Mouse (Mus musculus) kidney, embryonic 16.5 days (tissue): ENCODE results near the gene Neurl4. TPM values are rescaled to one million over a fixed set of nuclear protein-coding genes. Genes with fewer than 3 reads are reported as not detected.
"Not testable (repeated sequence)": the region's sequence is repeated elsewhere in the genome, so short reads cannot be mapped to it uniquely, and the experiment has no call there.

ENCODE experiments used
- ATAC-seq: fragments of 200-750 bp; cut with Nextera tagmentation; 2 replicates; pipeline ENCODE4 v1.8.0; 2017; ENCODE audit warnings: moderate TSS enrichment; ENCODE audit not compliant: low FRiP score, low TSS enrichment
- H3K27ac ChIP-seq: fragments of 300-500 bp; sonication (generic); 2 replicates; pipeline ENCODE4 v1.5.1; 2014; ENCODE audit warnings: low read length
- H3K27me3 ChIP-seq: fragments of 300-500 bp; sonication (generic); 2 replicates; pipeline ENCODE4 v1.6.1; 2014; ENCODE audit warnings: low read length, control low read depth, mixed read lengths; ENCODE audit not compliant: insufficient read depth
- H3K36me3 ChIP-seq: fragments of 300-500 bp; sonication (generic); 2 replicates; pipeline ENCODE4 v1.6.1; 2014; ENCODE audit warnings: low read length, control low read depth, mixed read lengths; ENCODE audit not compliant: insufficient read depth
- H3K4me1 ChIP-seq: fragments of 300-500 bp; sonication (generic); 2 replicates; pipeline ENCODE4 v1.6.1; 2014; ENCODE audit warnings: low read length, control low read depth, mixed read lengths; ENCODE audit not compliant: insufficient read depth
- H3K4me2 ChIP-seq: fragments of 300-500 bp; sonication (generic); replicated peaks from 2 replicates; pipeline ENCODE4 v1.6.1; 2014; ENCODE audit warnings: low read depth, low read length
- H3K4me3 ChIP-seq: fragments of 300-500 bp; sonication (generic); 2 replicates; pipeline ENCODE4 v1.5.1; 2014; ENCODE audit warnings: mild to moderate bottlenecking, low read length
- H3K9ac ChIP-seq: fragments of 300-500 bp; sonication (generic); replicated peaks from 2 replicates; pipeline ENCODE4 v1.6.1; 2014; ENCODE audit warnings: low read length
- H3K9me3 ChIP-seq: fragments of 300-500 bp; sonication (generic); 2 replicates; pipeline ENCODE4 v1.6.1; 2016; ENCODE audit warnings: low read length, control low read depth
- WGBS: fragments of 180-500 bp; shearing (Covaris S2); extraction: QIAGEN DNeasy Blood & Tissue Kit; methylation state at CpG from one replicate; pipeline ENCODE4 v1.1.7; 2014; 5-methylcytosine and 5-hydroxymethylcytosine counted together
- polyA plus RNA-seq: library from polyadenylated mRNA; unstranded; fragments of >200 nt; fragmentation: Nextera tagmentation; extraction: Ambion mirVana; gene quantifications from 2 replicates; pipeline ENCODE4 v1.2.1, GENCODE M21; 2015

Gene Neurl4
- polyA plus RNA-seq, 1 experiment from 2014 or later = 12.8 TPM

DNA sequence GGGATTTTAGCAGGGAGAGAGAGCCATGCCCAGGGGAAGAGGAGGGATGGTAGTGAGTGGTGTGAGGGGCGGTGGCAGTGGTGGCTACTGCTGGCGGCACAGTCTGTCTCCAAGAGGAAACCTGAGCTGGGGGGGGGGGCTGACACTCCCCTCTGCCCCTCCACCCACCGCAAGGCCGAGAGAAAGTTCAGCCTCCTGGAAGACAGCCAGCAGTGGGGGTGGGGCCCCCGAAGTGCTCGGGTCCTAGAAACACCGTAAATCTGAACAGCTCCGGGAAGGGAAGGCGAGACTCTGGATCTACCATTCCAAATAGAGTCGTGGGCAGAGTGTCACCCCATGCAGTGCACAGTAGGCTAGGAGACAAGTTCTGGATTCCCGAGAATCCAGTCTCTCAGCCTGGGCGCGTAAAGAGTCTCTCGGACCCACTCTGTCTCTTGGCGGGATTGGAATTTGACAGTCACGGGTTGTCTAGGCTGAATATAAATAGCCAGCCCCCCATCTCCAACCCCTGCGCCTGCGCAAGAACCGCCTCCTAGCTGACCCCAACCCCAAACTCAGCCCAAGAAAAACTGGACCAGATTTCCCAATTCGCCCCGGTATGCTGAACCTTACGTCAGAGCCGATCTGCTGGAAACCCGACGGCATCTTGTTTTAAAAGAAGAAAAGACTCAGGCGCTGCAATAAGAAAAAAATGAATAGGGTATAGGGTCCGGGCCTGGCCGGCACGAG, 46.6 kb downstream of the Neurl4 start:
- ATAC-seq = peak; percentile 33
- no peaks in the 10 kb centered on the region for H3K9me3 ChIP-seq
- H3K4me3 ChIP-seq = peak overlapping the region; percentile 64
- WGBS = 3% methylated on average over 29 of the region's 29 CpGs
- peak overlapping the region; percentile 92 for H3K27ac ChIP-seq
- no peaks in the 10 kb centered on the region; the same call in 1 of the 2 replicates for H3K27me3 ChIP-seq
- H3K9ac ChIP-seq = peak overlapping the region; percentile 72
- peaks cover 6% of the 10 kb centered on the region; the same call in 1 of the 2 replicates for H3K36me3 ChIP-seq
- H3K4me1 ChIP-seq = peaks cover 22% of the 10 kb centered on the region
- peak overlapping the region; percentile 82 for H3K4me2 ChIP-seq

DNA sequence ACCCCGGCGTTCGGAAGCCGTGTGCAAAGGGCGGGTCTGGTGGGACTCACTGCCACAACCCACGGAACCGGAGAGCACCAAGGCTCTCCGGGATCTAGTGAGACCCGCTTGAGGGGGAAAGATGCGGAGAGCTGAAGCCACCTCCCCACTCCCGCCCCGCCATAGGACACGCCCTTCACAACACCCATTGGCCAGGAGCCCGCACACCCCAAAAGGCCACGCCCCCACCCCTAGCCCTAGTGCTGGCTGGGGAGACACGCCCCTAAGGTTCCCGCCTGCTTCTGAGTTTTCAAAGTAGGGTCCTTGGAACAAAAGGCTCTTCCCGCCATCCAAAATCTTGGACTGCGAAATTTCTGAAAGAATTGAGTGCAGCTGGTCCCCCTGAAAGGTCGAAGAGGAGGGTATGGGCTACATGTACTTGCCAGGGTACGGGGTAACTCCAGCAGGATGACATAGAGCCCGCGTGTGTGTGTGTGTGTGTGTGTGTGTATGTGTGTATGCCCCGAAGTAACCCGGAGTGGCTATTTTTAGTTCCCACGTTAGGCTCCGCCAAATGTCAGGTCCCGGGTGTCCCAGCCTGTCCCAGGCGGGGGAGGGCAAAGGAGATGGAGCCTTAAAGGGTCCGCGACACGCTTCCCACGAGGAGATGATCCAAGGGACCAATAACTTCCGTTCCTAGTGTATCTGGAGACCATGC, 47.3 kb downstream of the Neurl4 start, which contains the start of gene Slc2a4:
Slc2a4 (minus strand) TSS at position 123 of the 697 bp plus-strand sequence.
- peak within 1 kb of the TSS; percentile 64 for H3K4me3 ChIP-seq
- peaks cover 6% of the 10 kb centered on the region; the same call in 1 of the 2 replicates for H3K36me3 ChIP-seq
- peaks cover 22% of the 10 kb centered on the region for H3K4me1 ChIP-seq
- H3K4me2 ChIP-seq = peak within 1 kb of the TSS; percentile 82
- no peaks in the 10 kb centered on the region for H3K9me3 ChIP-seq
- WGBS = under 1% methylated on average over 34 of the region's 34 CpGs
- peak; percentile 94 for ATAC-seq
- H3K27me3 ChIP-seq = no peaks in the 10 kb centered on the region; the same call in 1 of the 2 replicates
- H3K9ac ChIP-seq = peak within 1 kb of the TSS; percentile 72
- H3K27ac ChIP-seq = peak within 1 kb of the TSS; percentile 92

GRCm38 (mm10) chr11:69948763-69949150, 47.9 kb downstream of the Neurl4 start:
- ATAC-seq = peak; percentile 54
- Histone ChIP-seq H3K4me3 (peak overlapping the region; percentile 64), H3K9me3 (no peaks in the 10 kb centered on the region), H3K27me3 (no peaks in the 10 kb centered on the region; the same call in 1 of the 2 replicates), H3K4me1 (peaks cover 22% of the 10 kb centered on the region), H3K27ac (peak overlapping the region; percentile 92), H3K9ac (peak overlapping the region; percentile 68), H3K36me3 (peaks cover 6% of the 10 kb centered on the region; the same call in 1 of the 2 replicates), H3K4me2 (peak overlapping the region; percentile 82)
- under 1% methylated on average over 14 of the region's 14 CpGs for WGBS

- Histone ChIP-seq H3K4me1 (peaks cover 22% of the 10 kb centered on the region), H3K27ac (no peak overlapping the region), H3K27me3 (no peaks in the 10 kb centered on the region; the same call in 1 of the 2 replicates), H3K9me3 (no peaks in the 10 kb centered on the region), H3K4me3 (no peak overlapping the region), H3K9ac (no peak overlapping the region), H3K4me2 (no peak overlapping the region), H3K36me3 (no peaks in the 10 kb centered on the region)
- 44% methylated on average over 4 of the region's 4 CpGs for WGBS
- ATAC-seq = no peak
Measured at GRCm38 (mm10) chr11:69950807-69951459, 50.1 kb downstream of the Neurl4 start.

- Histone ChIP-seq H3K27me3 (no peaks in the 10 kb centered on the region; the same call in 1 of the 2 replicates), H3K9ac (no peak overlapping the region), H3K36me3 (no peaks in the 10 kb centered on the region), H3K4me2 (no peak overlapping the region), H3K4me3 (no peak overlapping the region), H3K27ac (no peak overlapping the region), H3K9me3 (no peaks in the 10 kb centered on the region), H3K4me1 (peaks cover 11% of the 10 kb centered on the region)
- ATAC-seq = no peak
- 17% methylated on average over 1 of the region's 1 CpGs for WGBS
Measured at GRCm38 (mm10) chr11:69952274-69952673, 51.4 kb downstream of the Neurl4 start.

GRCm38 (mm10) chr11:69953267-69953915, 52.5 kb downstream of the Neurl4 start:
- no peak overlapping the region for H3K9ac ChIP-seq
- ATAC-seq = no peak
- 58% methylated on average over 11 of the region's 11 CpGs for WGBS

GRCm38 (mm10) chr11:69955618-69956017, 54.7 kb downstream of the Neurl4 start:
- H3K4me2 ChIP-seq, H3K4me3 ChIP-seq, H3K27ac ChIP-seq, H3K9ac ChIP-seq, H3K36me3 ChIP-seq, ATAC-seq, H3K9me3 ChIP-seq, H3K27me3 ChIP-seq, H3K4me1 ChIP-seq: not testable (repeated sequence)
- WGBS = 69% methylated on average over 3 of the region's 4 CpGs

More at GRCm38 (mm10) chr11:69953267-69953915, 52.5 kb downstream of the Neurl4 start:
- Histone ChIP-seq H3K4me3 (no peak overlapping the region), H3K9me3 (no peaks in the 10 kb centered on the region), H3K36me3 (no peaks in the 10 kb centered on the region), H3K27ac (no peak overlapping the region), H3K4me1 (peaks cover 4% of the 10 kb centered on the region), H3K27me3 (no peaks in the 10 kb centered on the region; the same call in 1 of the 2 replicates), H3K4me2 (no peak overlapping the region)

GRCm38 (mm10) chr11:69956218-69956617, 55.3 kb downstream of the Neurl4 start:
- no peak for ATAC-seq
- WGBS = 72% methylated on average over 1 of the region's 1 CpGs
- no peaks in the 10 kb centered on the region for H3K36me3 ChIP-seq
- H3K4me2 ChIP-seq = no peak overlapping the region
- H3K9me3 ChIP-seq = no peaks in the 10 kb centered on the region
- H3K4me3 ChIP-seq = no peak overlapping the region
- no peak overlapping the region for H3K27ac ChIP-seq
- no peak overlapping the region for H3K9ac ChIP-seq
- no peaks in the 10 kb centered on the region for H3K4me1 ChIP-seq
- no peaks in the 10 kb centered on the region for H3K27me3 ChIP-seq

GRCm38 (mm10) chr11:69960616-69961015, 59.7 kb downstream of the Neurl4 start:
- WGBS = 38% methylated on average over 5 of the region's 5 CpGs
- Histone ChIP-seq H3K27me3 (peaks cover 35% of the 10 kb centered on the region), H3K27ac (no peak overlapping the region)

More at GRCm38 (mm10) chr11:69960616-69961015, 59.7 kb downstream of the Neurl4 start:
- no peaks in the 10 kb centered on the region for H3K9me3 ChIP-seq
- ATAC-seq = no peak
- H3K4me1 ChIP-seq = no peaks in the 10 kb centered on the region
- no peak overlapping the region for H3K9ac ChIP-seq
- H3K4me3 ChIP-seq = no peak overlapping the region
- no peaks in the 10 kb centered on the region for H3K36me3 ChIP-seq
- no peak overlapping the region for H3K4me2 ChIP-seq
